Mouse (Mus musculus) natural killer cell, adult 2 months (primary cell): ENCODE measurements around the gene Dcaf5.
A peak's percentile ranks its signal among the peaks of the same experiment; 100 is the strongest.
"Not testable (repeated sequence)": the region's sequence is repeated elsewhere in the genome, so short reads cannot be mapped to it uniquely, and the experiment has no call there.

Source experiments
- DNase-seq, 2 experiments: peaks; one replicate each; pipeline ENCODE4 v3.0.0; 2022; ENCODE audit warnings: low spot score in 2 of 2

Gene Dcaf5

DNA sequence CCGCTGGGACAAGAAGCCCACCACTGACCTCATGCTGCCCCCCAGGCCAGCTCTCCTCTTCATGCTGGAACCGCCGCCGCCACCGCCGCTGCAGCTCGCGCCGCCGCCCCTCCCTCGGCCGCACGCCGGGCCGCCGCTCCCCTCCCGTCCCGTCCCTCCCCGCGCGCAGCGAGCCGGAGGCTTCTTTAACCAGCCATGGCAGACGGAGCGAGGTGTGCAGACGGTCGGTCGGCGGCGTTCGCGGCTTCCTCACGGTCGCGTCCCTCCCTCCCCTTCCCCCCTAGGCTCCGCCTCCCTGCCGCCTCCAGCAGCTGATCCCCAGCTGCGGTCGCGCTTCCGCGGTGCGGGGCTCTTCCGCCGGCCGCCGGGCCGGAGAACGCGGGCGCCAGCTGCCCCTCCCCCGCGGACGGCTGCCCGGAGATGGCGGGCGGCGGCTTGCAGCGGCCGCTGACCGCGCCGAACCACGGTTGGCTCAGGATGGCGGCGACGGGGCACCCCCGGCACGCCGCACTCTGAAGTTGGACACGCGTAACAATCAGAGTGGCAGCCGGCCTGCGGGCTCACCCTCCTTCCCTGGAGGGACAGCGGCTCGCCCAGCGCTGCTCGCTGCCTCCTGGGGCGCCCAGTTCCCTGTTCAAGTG is at the start of gene Dcaf5:
Gene Dcaf5 (minus strand): TSS at position 266 of the 641 bp plus-strand sequence.
- peak; percentile 46 to 59 for DNase-seq

DNA sequence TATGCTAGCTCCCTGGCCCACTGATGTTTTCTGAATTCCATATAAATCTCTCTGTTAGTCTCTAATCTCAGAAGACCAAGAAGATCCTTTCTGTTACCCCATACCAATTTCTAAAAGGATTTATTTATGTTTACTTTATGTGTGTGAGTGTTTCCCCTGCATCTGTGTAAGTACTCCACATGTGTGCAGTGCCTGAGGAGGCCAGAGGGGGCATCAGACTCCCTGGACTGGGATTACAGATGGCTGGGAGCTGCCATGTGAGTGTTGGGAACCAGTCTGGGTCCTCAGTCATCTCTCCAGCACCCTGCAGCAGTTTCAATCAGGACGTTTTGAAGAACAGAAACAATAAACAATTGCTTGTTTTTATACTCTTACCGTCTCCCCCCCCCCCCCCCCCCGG is 47.0 kb upstream of the Dcaf5 start:
- no peak for DNase-seq

DNA sequence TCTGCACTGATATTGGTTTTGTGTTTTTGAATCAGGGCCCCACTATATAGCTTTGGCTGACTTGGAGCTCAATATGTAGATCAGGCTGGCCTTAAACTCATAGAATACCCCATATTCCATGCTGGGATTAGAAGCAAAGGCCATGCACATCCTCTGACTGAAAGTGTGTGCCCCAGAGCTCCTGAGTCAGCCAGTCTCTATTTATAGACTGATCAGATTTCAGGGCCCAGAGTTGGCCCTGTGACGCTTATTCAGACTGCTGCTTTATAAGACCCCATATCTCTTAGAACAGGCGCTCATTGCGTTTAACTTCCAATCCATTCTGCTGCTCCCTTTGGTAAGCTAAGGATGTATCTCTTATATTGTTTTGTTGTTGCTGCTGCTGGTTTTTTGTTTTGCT is 43.6 kb upstream of the Dcaf5 start:
- DNase-seq: no peak

DNA sequence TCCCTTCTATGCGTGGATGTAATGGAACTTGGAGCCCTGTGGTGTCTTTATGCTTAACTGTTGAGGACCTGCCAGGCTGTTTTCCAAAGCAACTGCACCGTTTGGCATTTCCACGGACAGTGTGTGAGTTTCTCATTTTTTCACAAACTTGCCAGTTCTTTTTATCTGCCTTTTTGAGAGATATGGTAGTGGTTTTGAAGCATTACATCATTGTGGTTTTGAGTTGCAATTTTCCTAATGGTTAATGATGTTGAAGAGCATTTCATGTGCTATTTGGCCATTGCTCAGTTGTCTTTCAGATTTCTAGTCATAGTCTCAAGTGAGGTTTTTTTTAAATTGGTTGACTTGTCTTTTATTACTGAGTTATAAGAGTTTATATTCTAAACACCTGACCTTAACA is 37.3 kb upstream of the Dcaf5 start:
- DNase-seq: no peak

DNA sequence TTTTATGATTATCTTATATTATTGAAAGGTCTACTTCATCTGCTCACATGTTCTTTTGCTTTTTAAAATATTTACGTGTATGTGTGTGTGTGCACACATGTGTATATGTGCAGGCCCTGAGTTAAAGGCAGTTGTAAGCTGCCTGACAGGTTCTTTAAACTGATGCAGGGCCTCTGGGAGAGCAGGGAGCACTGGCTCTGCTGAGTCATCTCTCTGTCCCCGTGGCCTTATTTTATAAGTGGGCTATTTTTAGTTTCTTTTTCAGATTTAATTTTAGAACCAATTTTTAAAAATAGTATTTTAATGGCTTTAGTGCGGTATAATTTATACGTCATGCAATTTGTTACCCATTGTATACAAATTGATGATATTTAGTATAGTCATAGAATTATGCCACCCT is 35.5 kb upstream of the Dcaf5 start:
- no peak for DNase-seq

DNA sequence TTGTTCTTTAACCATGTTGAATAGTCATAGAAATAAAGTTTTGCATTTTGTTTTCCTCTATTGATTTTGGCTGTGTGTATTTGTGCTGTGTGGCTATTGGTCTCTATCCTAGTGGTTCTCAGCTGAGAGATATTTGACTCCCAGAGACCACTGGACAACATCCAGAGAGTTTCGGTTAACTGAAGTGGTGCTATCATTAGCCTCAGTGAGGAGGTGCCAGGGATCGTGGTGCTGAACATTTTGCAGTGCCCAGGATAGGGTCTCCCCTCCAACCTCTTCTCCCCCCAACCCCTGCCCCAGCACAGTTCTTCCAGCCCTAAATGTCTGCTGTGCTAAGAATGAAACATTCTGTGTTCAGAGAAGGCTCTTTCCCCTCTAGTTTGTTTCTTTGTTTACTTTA is 33.8 kb upstream of the Dcaf5 start:
- no peak for DNase-seq

DNA sequence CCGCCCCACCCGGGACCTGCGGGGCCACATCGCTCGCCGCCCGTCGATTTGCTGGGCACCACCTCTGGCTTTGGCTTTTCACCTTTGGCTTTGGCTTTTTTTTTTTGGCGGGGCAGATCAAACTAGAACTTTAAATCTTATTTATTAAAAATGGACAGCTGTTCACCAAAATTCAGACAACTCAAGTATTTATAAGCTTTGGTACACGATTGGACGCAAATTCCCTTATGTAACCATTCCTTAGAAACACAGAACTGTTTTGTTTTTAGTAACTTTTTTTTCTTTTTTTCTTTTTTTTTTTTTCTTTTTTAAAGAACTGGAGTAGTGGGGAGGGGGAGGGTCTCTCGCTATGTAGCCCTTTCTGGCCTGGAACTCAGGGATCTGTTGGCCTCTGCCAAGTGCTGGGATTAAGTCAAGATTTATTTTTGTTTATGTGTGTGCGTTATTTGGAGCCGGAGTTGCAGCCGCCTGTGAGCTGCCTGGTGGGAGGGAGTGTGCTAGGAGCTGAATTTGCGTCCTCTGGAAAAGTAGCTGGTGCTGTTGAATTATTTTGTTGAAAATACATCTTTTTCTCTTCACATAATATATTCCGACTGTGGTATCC is 27.4 kb upstream of the Dcaf5 start:
- no peak for DNase-seq

DNA sequence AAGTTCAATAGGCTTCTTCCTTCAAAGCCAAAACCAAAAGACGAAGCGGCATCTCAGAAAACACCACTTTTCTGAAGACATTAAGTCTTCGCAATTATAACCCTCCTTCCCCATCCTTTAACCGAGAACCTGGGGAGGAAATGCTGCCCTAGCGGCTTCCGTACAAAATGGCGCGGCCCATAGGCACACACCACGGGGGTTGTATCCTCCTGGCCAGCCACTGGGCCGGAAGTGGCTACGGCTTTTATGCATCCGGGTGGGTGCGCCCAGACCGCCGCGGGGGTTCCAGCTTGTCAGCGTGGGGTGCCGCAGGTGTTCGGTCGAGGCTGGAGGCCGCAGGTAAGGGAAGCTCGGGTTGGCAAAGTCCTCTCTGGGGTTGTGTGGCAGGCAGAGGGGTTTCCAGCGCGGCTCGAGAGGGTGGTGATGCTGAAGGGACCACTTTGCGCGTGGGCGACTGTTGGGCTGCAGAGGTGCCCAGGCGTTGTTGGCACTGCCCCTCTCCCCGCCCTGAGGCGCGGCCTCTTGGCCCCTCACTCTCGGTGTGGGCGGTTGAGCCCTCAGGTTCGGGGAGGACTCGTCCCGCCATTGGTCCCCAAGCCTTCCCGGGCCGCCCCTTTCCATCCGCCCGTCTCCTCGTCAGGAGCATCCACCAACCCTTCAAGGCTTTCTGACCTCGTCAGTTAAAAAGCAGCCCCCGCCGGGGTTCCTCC is 26.7 kb upstream of the Dcaf5 start, which contains the start of gene Exd2:
Gene Exd2 (plus strand): TSS at position 154 of the 710 bp plus-strand sequence.
- DNase-seq: peak; percentile 84 to 89

DNA sequence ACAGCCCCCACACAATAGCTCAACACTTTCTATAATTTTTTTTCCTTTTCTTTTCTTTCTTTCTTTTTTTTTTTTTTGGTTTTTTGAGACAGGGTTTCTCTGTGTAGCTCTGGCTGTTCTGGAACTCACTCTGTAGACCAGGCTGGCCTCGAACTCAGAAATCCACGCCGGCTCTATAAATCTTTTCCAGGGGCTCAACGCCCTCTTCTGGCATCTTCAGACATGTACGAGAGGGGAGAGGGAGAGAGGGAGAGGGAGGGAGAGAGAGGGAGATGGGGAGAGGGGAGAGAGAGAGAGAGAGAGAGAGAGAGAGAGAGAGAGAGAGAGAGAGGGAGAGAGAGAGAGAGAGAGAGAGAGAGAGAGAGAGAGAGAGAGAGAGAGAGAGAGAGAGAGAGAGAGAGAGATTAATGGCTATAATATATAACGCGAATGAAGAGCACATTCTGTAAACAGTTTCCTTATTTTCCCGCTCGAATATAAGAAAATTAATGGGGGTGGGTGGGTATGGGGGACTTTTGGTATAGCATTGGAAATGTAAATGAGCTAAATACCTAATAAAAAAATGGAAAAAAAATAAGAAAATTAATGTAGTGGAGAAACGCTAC is 26.0 kb upstream of the Dcaf5 start:
- DNase-seq: not testable (repeated sequence)

DNA sequence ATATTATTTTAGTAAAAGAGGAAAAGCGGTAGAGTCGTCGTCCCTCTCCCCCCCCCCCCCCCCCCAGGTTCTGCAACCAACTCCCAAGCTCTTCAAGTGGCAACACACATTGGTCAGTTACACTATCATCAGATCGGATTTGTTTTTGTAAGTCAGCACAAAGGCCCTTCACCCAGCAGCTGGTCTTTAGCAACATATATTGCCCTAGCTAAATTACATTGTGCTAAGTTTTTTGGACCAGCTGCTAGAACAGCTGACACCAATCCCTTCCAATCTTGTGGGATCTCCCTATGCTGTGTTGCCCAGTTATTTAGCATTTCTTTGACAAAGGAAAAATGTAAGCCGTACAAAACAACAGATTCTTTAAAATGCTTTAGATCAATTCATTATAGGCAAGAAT is 21.6 kb upstream of the Dcaf5 start:
- DNase-seq: no peak

DNA sequence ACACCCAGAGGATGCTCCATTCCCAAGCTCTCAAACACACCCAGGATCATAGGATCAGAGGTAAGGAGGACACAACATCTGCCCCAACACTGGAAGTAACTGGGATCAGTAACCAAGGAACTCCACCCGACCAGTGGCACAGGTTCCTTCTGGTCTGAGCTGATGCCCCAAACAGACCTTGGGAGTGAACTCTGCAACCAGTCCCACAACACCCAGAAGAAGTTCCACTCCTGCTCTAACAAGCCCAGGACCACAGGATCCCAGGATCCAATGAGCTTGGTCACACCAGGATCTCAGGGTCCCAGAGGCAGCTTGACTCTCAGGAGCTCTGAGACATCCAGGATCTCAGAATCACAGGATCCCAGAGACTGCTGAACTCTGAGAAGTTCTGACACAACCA is 17.1 kb upstream of the Dcaf5 start:
- DNase-seq: no peak

DNA sequence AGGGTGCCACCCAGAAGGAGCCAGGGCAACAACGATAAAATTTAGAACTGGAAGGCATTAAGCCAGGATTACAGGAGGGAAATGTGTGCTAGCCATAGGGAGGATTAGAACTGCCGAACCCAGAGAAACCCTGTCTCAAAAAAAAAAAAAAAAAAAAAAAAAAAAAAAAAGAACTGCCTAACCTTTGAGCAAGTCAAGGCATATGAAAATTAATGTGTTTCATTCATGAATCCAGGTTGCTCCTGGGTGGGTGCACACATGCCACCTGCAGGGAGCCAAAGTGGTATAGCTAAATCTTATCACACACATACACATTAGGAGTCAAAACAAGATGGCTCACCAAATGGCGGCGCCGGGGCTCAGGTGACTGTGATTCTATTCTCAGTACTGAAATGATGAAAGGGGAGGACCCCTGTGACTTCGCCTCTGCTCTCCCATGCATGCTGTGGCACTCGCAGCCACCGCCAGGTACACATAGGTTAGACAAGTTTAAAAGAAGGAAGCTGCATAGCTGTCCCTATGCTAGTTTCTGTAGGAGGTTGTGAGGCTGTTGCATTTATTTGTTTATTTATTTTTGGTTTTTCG is 8.2 kb upstream of the Dcaf5 start:
- DNase-seq: no peak

DNA sequence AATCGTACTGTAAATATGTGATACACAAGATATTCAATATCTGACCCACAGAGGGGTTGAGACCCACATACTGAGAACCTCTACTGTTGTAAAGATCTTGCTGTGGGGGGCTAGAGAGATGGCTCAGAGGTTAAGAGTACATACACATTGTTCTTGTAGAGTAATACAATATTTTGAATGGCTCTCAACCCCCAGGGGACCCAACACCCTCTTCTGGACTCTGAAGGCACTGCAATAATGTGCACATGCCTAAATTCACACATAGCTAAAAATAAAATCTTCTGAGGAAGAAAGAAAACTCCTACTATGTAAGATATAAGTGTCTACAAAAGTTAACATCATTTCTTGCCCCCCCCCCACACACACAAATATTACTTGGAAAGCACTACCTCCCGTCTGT is 4.6 kb upstream of the Dcaf5 start:
- DNase-seq: peak in 1 of 2 experiments; percentile 58

DNA sequence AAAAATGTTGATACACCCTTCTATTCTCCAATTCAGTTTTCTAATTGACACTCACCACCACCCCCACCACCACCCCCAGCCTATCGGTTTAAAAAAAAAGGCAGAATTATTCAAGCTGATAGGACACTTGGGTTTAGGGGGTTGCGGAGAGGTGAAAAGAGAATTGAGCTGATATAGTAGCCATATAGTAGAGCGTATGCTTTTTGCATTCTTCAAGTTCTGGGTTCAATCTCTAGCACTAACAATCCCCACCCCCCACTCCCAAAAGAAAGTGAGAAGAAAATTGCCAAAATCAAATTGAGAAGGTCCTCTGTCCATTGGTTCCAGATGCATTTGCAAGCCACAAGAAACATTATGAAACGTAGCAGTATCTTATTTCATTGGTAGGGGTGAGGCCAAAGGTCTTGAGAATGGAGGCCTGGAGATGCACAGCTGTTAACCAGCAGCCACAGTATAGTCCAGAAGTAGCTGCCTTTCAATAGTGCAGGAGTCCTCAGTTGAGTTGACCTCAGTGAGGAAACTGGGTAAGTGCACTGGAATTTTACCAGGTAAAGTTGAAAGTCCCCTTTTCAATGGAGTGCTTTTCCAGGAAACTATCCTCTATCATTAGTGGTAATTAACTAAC is 762 bp upstream of the Dcaf5 start:
- no peak for DNase-seq

DNA sequence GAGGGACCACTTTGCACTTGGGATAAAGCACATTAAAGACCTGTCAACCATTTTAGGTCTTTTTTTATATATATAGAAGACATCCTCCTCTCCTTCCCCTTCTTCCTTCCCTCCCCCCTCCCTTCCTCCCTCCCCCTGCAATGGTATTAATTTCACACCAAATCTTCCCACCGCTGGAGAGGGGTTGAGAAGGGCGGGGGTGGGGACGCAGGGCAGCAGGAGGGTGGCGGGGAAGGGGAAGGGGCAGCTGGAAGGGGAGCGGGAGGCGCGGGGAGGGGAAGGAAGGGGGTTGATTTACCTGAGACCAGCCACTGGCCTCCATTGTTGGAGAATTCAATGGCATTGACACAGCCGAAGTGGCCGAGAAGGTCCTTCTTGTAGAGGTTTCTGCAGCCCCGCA is 514 bp downstream of the Dcaf5 start:
- no peak for DNase-seq

DNA sequence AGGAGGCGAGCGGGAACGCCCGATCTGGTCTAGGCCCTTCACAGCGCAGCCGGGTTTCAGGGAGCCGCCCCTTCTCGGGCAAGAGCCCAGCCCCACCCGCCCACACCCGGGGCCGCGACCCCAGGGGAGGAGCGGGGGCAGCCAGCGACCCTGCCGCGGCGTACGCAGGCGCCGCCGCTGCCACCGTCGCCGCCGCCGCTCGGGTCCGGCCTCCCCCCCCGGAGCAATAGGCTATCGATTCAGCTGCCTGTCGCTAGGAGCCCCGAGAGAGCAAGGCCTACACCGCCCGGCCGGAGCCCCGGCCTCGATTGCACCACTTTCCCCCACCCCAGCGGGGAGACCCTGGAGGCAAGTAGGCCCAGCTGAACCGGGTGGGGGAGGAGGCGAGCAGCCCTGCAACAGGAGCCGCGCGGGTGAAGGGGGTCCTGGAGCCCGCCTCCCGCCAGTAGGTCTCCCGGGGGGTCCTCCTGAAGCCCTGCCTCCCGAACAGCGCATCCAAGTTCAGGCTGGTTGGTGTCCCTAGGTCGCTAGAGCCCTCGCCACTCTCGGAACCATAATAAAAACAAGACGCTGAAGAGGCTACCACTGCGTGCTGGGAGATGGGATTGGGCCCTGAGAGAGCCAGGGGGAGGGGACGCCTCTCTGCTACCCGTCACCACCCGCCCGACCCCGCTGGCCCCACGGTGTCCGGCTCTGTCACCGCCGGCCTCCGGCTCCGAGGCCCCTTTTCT is 1.3 kb downstream of the Dcaf5 start:
- peak; percentile 65 to 78 for DNase-seq

DNA sequence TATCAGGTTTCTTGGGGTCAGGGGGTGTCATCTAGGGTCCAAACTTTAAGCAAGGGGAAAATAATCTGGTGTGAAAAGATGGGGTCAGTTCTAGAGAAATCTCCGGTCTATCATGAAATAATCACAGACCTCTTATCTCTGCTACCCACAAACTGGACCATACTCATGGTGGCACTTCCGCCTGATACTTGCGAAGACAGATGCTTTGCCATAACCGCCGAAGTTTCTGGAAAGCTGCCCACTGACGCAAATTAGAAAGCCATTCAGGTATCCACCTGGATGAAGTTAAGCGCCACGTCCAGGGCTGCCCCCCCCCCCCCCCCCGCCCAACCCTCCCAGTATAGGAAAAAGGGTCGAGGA is 1.8 kb downstream of the Dcaf5 start:
- DNase-seq: peak; percentile 19 to 26

DNA sequence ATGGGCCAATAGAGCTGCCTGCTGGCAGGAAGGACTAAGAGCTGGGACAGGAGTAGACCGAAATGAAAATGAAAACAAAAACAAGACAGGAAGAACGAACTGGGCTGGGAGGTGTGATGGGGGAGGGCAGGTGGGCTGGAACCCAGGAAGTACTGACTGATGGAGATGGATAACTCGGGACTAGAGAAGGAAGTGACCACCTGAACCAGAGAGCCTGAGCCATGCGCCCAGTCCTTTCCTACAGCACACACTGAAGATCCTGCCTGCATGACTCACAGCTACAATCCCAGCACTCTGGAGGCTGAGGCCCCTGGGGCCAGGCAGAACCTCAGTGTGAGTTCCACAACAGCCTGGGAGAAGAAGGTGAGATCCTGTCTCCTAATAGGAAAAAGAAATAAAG is 3.1 kb downstream of the Dcaf5 start:
- DNase-seq: no peak

DNA sequence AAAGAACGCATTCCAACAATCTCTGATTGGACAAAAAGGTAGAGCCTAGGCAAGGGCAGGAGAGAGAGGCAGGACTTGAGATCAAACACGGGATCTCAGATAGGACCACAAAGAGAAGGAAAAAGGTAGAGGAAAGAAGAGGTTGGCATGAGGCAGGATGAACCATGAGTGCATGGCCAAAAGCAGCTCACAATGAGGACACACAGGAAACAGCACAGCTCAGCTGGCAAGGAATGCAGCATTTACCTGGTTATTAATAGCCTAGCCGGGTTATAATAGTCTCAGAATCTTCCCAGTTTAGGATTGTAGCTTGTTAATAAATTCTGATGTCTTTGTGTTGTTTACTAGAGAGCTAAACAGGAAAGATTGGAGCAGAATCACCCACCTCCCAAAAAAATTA is 8.7 kb downstream of the Dcaf5 start:
- DNase-seq: no peak

DNA sequence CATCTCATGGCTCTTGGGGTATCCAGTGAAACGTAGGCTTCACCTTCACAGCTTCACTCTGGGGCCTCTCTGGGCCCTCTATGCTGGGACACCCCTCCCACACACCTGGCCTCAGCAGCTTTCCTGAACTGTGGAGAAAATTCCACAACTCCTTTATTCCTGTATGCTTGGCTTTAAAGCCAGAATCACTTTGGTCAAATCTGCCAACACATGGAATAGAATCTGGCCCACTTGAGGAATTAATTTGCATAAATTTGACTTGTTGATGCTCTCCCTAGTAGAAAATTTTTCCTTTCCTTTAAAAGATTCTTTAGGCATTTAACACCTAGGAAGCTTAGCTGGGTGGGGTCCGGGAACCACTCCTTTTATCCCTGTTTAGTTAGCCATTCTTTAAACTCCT is 21.3 kb downstream of the Dcaf5 start:
- DNase-seq: no peak

DNA sequence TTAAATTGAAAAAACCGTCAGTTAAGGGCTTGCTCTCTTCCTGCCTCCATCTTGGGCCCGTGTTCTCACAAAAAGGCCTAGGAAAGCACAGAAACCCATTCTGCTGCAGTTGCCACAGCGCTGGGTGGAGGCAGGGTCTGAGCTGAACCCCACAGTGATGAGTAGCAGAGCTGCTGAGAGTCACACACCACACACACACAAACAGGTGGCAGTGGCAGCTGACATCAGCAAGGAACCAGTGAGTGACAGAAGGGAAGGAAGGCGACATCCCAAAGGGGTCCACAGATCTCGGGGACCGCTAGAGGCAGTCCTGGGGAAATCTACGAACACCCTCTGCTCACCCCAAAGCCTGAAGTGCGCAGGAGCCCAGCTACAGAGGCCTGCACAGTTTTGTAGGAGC is 25.5 kb downstream of the Dcaf5 start:
- no peak for DNase-seq
